Mouse (Mus musculus) midbrain, embryonic 12.5 days (tissue): ENCODE measurements around the gene Plcd4. TPM values are rescaled to one million over a fixed set of nuclear protein-coding genes. Genes with fewer than 3 reads are reported as not detected.

Experiments
- ATAC-seq: fragments of 200-750 bp; cut with Nextera tagmentation; 2 replicates; pipeline ENCODE4 v1.8.0; 2017; ENCODE audit warnings: low read depth, moderate TSS enrichment, moderate library complexity; ENCODE audit not compliant: low FRiP score
- H3K27ac ChIP-seq: fragments of 300-500 bp; sonication (generic); replicated peaks from 2 replicates; pipeline ENCODE4 v1.5.1; 2016; ENCODE audit warnings: mild to moderate bottlenecking
- H3K27me3 ChIP-seq: fragments of 300-500 bp; sonication (generic); 2 replicates; pipeline ENCODE4 v1.6.1; 2016; ENCODE audit warnings: mild to moderate bottlenecking
- H3K36me3 ChIP-seq: fragments of 300-500 bp; sonication (generic); 2 replicates; pipeline ENCODE4 v1.6.1; 2016
- H3K4me1 ChIP-seq: fragments of 300-500 bp; sonication (generic); 2 replicates; pipeline ENCODE4 v1.6.1; 2016
- H3K4me2 ChIP-seq: fragments of 300-500 bp; sonication (generic); replicated peaks from 2 replicates; pipeline ENCODE4 v1.6.1; 2016; ENCODE audit warnings: mild to moderate bottlenecking, moderate library complexity
- H3K4me3 ChIP-seq: fragments of 300-500 bp; sonication (generic); 2 replicates; pipeline ENCODE4 v1.5.1; 2016; ENCODE audit warnings: mild to moderate bottlenecking
- H3K9ac ChIP-seq: fragments of 300-500 bp; sonication (generic); replicated peaks from 2 replicates; pipeline ENCODE4 v1.6.1; 2016; ENCODE audit warnings: mild to moderate bottlenecking, moderate library complexity
- H3K9me3 ChIP-seq: fragments of 300-500 bp; sonication (generic); 2 replicates; pipeline ENCODE4 v1.6.1; 2016; ENCODE audit warnings: mild to moderate bottlenecking
- WGBS: fragments of 180-500 bp; shearing (Covaris S2); methylation state at CpG from one replicate; pipeline ENCODE4 v1.1.7; 2016; 5-methylcytosine and 5-hydroxymethylcytosine counted together
- microRNA-seq: library from miRNA; unstranded; fragments of <30 nt; microRNA quantifications from one replicate; pipeline ENCODE4, GENCODE M21; 2017
- polyA plus RNA-seq: library from polyadenylated mRNA; unstranded; fragments of >200 nt; fragmentation: Nextera tagmentation; extraction: Ambion mirVana; gene quantifications from 2 replicates; pipeline ENCODE4 v1.2.1, GENCODE M21; 2016

The Plcd4 gene
- polyA plus RNA-seq, 1 experiment from 2014 or later: 1.5 TPM

DNA sequence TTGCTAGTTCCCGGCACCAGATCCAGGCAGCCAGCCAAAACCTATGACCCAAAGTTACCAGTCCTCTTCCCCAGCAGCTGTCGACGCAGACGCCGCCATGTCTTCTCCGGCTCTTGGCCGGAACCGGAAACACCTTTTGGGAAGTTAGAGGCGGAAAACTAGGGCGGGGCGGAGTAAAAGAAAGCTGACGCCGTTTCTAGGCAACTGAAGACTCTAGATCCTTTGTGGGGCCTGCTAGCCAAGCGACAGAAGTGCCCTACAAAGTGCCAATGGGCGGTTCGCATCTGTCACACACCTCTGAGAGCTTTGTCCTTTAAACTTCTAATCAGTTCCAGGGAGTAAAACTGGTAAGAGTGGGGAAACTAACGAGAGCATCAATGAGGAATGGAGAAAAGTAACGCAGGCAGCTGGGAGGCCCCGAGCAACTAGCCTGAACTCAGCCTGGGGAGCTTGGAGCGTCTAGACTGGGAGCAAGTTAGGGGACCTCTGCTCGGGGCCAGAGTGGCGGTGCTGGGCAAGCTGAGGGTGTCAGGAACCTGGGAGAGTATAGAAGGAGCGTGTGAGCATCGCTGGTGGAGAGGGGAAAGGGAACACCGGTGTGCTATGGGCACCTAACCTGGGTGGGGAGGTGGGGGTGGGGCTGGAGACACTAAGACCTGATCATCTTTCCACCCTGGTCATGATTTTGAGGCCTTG lies 58.7 kb downstream of the Plcd4 start, which contains the start of the genes Rnf25 and Stk36:
TSS of gene Rnf25 (minus strand) at position 131 of the 696 bp plus-strand sequence.
TSS of gene Stk36 (plus strand) at position 179 of the 696 bp plus-strand sequence.
- peaks cover 14% of the 10 kb centered on the region for H3K4me1 ChIP-seq
- H3K27me3 ChIP-seq: no peaks in the 10 kb centered on the region
- H3K9me3 ChIP-seq: no peaks in the 10 kb centered on the region
- H3K9ac ChIP-seq: peak within 1 kb of the TSS; percentile 83
- peak within 1 kb of the TSS; percentile 80 for H3K4me2 ChIP-seq
- peak within 1 kb of the TSS; percentile 83 for H3K4me3 ChIP-seq
- H3K27ac ChIP-seq: peak within 1 kb of the TSS; percentile 47; the same call in 1 of the 2 replicates
- H3K36me3 ChIP-seq: peaks cover 42% of the 10 kb centered on the region
- WGBS: 10% methylated on average over 25 of the region's 25 CpGs
- peak; percentile 86 for ATAC-seq

Small RNA genes within 50 kb of the gene (microRNA-seq; reads per million reads assigned to microRNA genes)
- not detected for gene Gm25035

Other genes with a start within 250 kb of the Plcd4 start
- gene Tmbim1, start 237.3 kb upstream of the Plcd4 start, polyA plus RNA-seq: 6.7 and 9.8 TPM in 2 replicates
- gene Catip, start 180.8 kb upstream of the Plcd4 start, polyA plus RNA-seq: 0.58 and 0.66 TPM in 2 replicates
- gene Slc11a1, start 167.7 kb upstream of the Plcd4 start, polyA plus RNA-seq: 2.3 and 2.4 TPM in 2 replicates
- 28.9 and 31.0 TPM in 2 replicates for gene Ctdsp1, start 151.4 kb upstream of the Plcd4 start, polyA plus RNA-seq
- 0.28 and 0.55 TPM in 2 replicates for gene Vil1, start 133.5 kb upstream of the Plcd4 start, polyA plus RNA-seq
- 74.3 TPM in 2 replicates for gene Cnot9, start 36.8 kb upstream of the Plcd4 start, polyA plus RNA-seq
- gene Usp37, start 1.4 kb downstream of the Plcd4 start, polyA plus RNA-seq: 42.1 and 44.2 TPM in 2 replicates
- gene Zfp142, start 45.4 kb downstream of the Plcd4 start, polyA plus RNA-seq: 10.6 and 11.2 TPM in 2 replicates
- gene Bcs1l, start 45.4 kb downstream of the Plcd4 start, polyA plus RNA-seq: 16.4 and 17.0 TPM in 2 replicates
- 31.5 and 35.5 TPM in 2 replicates for gene Rnf25, start 58.5 kb downstream of the Plcd4 start, polyA plus RNA-seq
- gene Stk36, start 58.6 kb downstream of the Plcd4 start, polyA plus RNA-seq: 25.3 and 25.9 TPM in 2 replicates
- gene Ttll4, start 118.9 kb downstream of the Plcd4 start, polyA plus RNA-seq: 43.7 and 51.9 TPM in 2 replicates
- 4.2 and 5.8 TPM in 2 replicates for gene Cyp27a1, start 170.7 kb downstream of the Plcd4 start, polyA plus RNA-seq
- gene Prkag3, start 206.3 kb downstream of the Plcd4 start, polyA plus RNA-seq: not detected in 2 replicates
- gene Wnt6, start 229.0 kb downstream of the Plcd4 start, polyA plus RNA-seq: 5.0 and 7.9 TPM in 2 replicates
- 1.7 and 1.8 TPM in 2 replicates for gene Wnt10a, start 248.6 kb downstream of the Plcd4 start, polyA plus RNA-seq